Mouse (Mus musculus) cerebellum, adult 2 months (tissue): Measurements from ENCODE around the gene Rab20.

Experiments used
- CTCF ChIP-seq: fragments of 200-500 bp; IDR thresholded peaks from 2 replicates; pipeline ENCODE4 v1.5.1; 2011; ENCODE audit warnings: low read depth, mild to moderate bottlenecking, control low read depth, low read length, moderate library complexity, borderline replicate concordance; ENCODE audit not compliant: insufficient read depth
- POLR2A ChIP-seq: fragments of 200-500 bp; IDR thresholded peaks from 2 replicates; pipeline ENCODE4 v1.6.1; 2011; ENCODE audit warnings: low read length, control low read depth, borderline replicate concordance; ENCODE audit not compliant: insufficient read depth

DNA sequence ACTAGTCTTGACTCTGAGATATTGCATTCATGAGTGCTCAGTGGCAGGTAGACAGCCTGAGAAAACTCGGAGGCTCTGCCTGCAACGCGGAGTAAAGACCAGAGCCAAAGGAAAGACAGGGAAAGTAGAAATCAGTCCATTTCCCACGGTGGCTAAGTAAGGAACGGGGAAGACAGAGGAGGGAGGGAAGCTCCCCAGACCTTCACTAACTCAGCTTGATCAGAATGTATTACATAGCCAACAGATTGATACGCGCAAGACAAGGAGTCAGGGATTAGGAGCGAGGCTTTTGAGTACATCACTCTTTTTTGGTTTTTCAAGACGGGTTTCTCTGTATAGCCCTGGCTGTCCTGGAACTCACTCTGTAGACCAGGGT is 1.3 kb downstream of the Rab20 start:
- TF ChIP-seq POLR2A = no peak
- TF ChIP-seq CTCF = no peak
